Mouse (Mus musculus) heart, adult 2 months (tissue): ENCODE measurements around the gene Spag6. TPM values are rescaled to one million over a fixed set of nuclear protein-coding genes. Genes with fewer than 3 reads are reported as not detected.
A peak's percentile ranks its signal among the peaks of the same experiment; 100 is the strongest.

Source experiments
- DNase-seq, 2 experiments: peaks; one replicate each; pipeline ENCODE4 v3.0.0; 2021
- H3K27ac ChIP-seq: fragments of 200-600 bp; 2 replicates; pipeline ENCODE4 v1.8.1; 2022
- H3K27me3 ChIP-seq: fragments of 200-500 bp; 2 replicates; pipeline ENCODE4 v1.6.1; 2012; ENCODE audit warnings: mild to moderate bottlenecking, low read length, inconsistent platforms, mixed read lengths; ENCODE audit not compliant: control insufficient read depth, insufficient read depth
- H3K36me3 ChIP-seq: fragments of 200-500 bp; 2 replicates; pipeline ENCODE4 v1.6.1; 2012; ENCODE audit warnings: low read length, inconsistent platforms; ENCODE audit not compliant: control insufficient read depth, insufficient read depth
- H3K4me1 ChIP-seq: fragments of 200-500 bp; 2 replicates; pipeline ENCODE4 v1.6.1; 2011; ENCODE audit warnings: low read length; ENCODE audit not compliant: control insufficient read depth, insufficient read depth
- H3K4me3 ChIP-seq: fragments of 200-600 bp; 2 replicates; pipeline ENCODE4 v1.8.1; 2022
- H3K79me2 ChIP-seq: fragments of 200-500 bp; replicated peaks from 2 replicates; pipeline ENCODE4 v1.6.1; 2012; ENCODE audit warnings: mild to moderate bottlenecking, inconsistent platforms, low read length, moderate library complexity, mixed read lengths; ENCODE audit not compliant: control insufficient read depth, insufficient read depth
- H3K9ac ChIP-seq: fragments of 200-500 bp; 2 replicates; pipeline ENCODE4 v1.6.1; 2012; ENCODE audit warnings: low read depth, mild to moderate bottlenecking, control low read depth, inconsistent platforms, low read length, mixed read lengths
- CTCF ChIP-seq: fragments of 200-600 bp; IDR thresholded peaks from 2 replicates; pipeline ENCODE4 v1.8.1; 2022; ENCODE audit warnings: antibody characterized with exemption, mild to moderate bottlenecking, moderate library complexity
- EP300 ChIP-seq: fragments of 200-500 bp; IDR thresholded peaks from 2 replicates; pipeline ENCODE4 v1.6.1; 2011; ENCODE audit warnings: low read depth, low read length, control low read depth; ENCODE audit not compliant: insufficient read depth
- POLR2A ChIP-seq: fragments of 200-500 bp; IDR thresholded peaks from 2 replicates; pipeline ENCODE4 v1.6.1; 2011; ENCODE audit warnings: mild to moderate bottlenecking, low read depth, low read length, control low read depth; ENCODE audit not compliant: insufficient read depth
- WGBS: fragments of 180-500 bp; shearing (Covaris S2); methylation state at CpG from one replicate; pipeline ENCODE4 v1.1.7; 2018; 5-methylcytosine and 5-hydroxymethylcytosine counted together
- intact Hi-C: fragments of 180-260 bp; cut with DNase I; formaldehyde crosslinking; loops from one replicate; pipeline ENCODE4 v1.15.1; 2025
- long read RNA-seq: library from polyadenylated mRNA; stranded (forward); transcript quantifications from one replicate; pipeline ENCODE4 v2.0.0, GENCODE M21; 2021
- polyA plus RNA-seq: library from polyadenylated mRNA; depleted of rRNA; stranded (reverse); fragments of >200 nt; gene quantifications from 2 replicates; pipeline ENCODE4 v1.2.3, GENCODE M21; 2012; rRNA removed
- total RNA-seq, 2 experiments: library from RNA; stranded (reverse); gene quantifications; 2 replicates each; pipeline ENCODE4 v1.2.3; 2021

Gene Spag6
- under 1 TPM; 0.26 to 0.36 TPM for total RNA-seq
- polyA plus RNA-seq: 0.20 and 0.32 TPM in 2 replicates
- long read RNA-seq: 0 reads

DNA sequence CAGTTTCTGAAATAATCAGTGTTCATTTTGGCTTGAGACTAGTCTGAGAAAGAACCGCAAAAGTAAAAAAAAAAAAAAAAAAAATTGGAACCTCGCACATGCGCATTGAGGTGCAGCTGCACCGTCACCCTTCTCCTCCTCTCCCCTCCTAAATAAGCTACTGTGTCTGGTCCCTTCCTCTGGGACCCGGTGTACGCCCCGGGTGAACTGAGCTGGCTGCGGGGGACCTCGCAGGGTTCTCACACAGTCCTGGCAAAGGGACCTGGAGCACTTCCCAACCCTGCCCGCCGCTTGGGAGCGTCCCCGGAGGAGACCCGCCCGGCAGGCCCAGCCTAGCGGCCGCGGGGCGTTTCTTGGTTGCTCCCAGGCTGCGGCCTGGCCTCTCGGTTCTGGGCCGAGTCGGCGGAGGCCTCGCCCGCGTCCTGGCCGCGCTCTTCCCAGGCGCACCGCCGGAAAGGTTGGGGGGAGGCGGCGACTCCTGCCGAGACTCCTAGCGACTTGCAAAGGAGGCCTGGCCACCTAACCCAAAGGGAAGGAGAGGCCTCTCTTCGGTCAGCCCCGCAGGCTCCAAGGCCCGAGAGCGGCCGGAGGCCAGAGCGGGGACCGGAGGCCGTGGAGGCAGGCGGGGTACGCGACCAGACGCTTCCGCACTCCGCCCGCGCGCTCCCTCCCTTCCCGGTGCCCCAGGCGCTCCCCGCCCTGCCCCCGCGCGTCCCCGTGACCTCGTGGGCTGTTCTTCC, at the start of gene Spag6:
TSS of gene Spag6 (plus strand) at position 162 of the 740 bp plus-strand sequence.
- under 1% methylated on average over 61 of the region's 61 CpGs for WGBS
- peak; percentile 86 for TF ChIP-seq POLR2A
- TF ChIP-seq EP300: 0 out of 2 replicates have a peak, but pooled peaks have one; percentile 31
- TF ChIP-seq CTCF: peak; percentile 12; the same call in 1 of the 2 replicates
- no peaks in the 10 kb centered on the region for H3K79me2 ChIP-seq
- peak; percentile 89 to 90 for DNase-seq
- H3K4me1 ChIP-seq: peaks cover 4% of the 10 kb centered on the region; the same call in 1 of the 2 replicates
- H3K27ac ChIP-seq: peak within 1 kb of the TSS; percentile 98
- no peaks in the 10 kb centered on the region for H3K36me3 ChIP-seq
- H3K27me3 ChIP-seq: peaks cover 28% of the 10 kb centered on the region
- peak within 1 kb of the TSS; percentile 77 for H3K4me3 ChIP-seq
- H3K9ac ChIP-seq: peak within 1 kb of the TSS; percentile 96
- intact Hi-C loops: loop anchor here (2.0 to 10.0 kb wide), 6 partner anchors 15 to 662 kb away; partner anchors contain the start of genes 4930426L09Rik and Pip4k2a

DNA sequence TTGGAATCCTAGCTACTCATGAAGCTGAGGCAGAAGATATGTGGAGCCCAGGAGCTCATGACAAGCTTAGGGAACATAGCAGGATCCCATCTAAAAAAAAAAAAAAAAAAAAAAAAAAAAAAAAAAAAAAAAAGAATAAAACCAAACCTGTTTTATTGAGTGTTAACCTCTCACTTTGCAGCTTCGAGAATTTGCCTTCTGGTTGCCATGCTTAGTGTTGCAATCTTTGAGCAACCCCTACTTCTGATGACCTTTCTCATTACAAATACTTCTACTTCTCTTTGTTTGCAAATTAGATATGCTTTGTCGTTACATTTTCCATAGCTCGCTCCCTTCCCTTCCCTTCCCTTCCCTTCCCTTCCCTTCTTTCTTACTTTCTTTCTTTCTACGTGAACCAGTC, 45.3 kb upstream of the Spag6 start:
- whole genome bisulfite sequencing: 67% methylated on average over 4 of the region's 4 CpGs
- no peak overlapping the region for H3K27ac ChIP-seq
- no peak for TF ChIP-seq CTCF
- TF ChIP-seq POLR2A: no peak
- TF ChIP-seq EP300: no peak
- intact Hi-C loops: no loop called here
- H3K27me3 ChIP-seq: no peaks in the 10 kb centered on the region
- H3K79me2 ChIP-seq: no peaks in the 10 kb centered on the region
- no peaks in the 10 kb centered on the region for H3K36me3 ChIP-seq
- H3K9ac ChIP-seq: no peak overlapping the region
- DNase-seq: no peak
- H3K4me1 ChIP-seq: no peaks in the 10 kb centered on the region
- H3K4me3 ChIP-seq: no peak overlapping the region

DNA sequence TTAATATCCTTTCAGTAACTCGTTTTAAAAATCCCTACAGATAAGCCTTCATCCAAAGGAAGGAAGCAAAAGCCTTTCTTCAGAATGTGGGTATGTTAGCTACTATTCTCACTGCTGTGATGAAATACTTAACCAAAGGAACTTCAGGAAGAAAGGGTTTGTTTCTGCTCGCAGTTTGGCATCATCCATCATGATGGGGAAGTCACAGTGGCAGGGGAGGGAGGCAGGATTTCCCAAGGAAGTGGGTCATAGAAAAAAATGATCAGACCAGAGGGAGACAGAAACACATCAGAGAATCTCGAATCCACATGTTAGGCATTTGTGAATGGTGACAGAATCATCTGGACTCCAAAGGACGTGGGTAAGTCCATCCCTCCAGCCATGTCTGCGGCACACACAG, 39.0 kb upstream of the Spag6 start:
- no peak for TF ChIP-seq POLR2A
- no peaks in the 10 kb centered on the region for H3K79me2 ChIP-seq
- no peak overlapping the region for H3K27ac ChIP-seq
- no peaks in the 10 kb centered on the region for H3K36me3 ChIP-seq
- no peaks in the 10 kb centered on the region; the same call in 1 of the 2 replicates for H3K4me1 ChIP-seq
- intact Hi-C loops: no loop called here
- no peak for DNase-seq
- H3K27me3 ChIP-seq: no peaks in the 10 kb centered on the region
- no peak overlapping the region for H3K4me3 ChIP-seq
- no peak overlapping the region for H3K9ac ChIP-seq
- WGBS: 41% methylated on average over 5 of the region's 5 CpGs

DNA sequence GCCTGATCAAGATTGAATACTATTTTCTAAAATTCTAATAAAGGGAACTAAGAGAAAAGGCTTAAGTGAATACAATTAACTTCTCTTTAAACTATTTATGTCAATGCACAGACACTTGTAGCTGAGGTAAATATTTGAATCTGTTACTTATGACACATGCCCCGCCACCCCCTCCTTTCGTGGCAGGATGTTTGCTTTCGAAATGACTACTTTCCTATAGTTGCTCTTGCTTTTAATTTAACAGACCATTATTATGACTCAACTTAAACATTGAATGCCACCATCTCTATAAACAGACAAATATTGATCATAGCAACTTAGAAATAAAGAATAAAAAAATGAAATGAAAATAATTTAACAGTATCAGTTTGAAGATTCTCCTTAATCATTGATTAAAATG, 29.8 kb upstream of the Spag6 start:
- DNase-seq: no peak
- Histone ChIP-seq H3K27ac (no peak overlapping the region), H3K4me3 (no peak overlapping the region), H3K27me3 (no peaks in the 10 kb centered on the region), H3K36me3 (no peaks in the 10 kb centered on the region), H3K79me2 (no peaks in the 10 kb centered on the region), H3K9ac (no peak overlapping the region), H3K4me1 (no peaks in the 10 kb centered on the region)
- WGBS: 83% methylated on average over 3 of the region's 3 CpGs
- intact Hi-C loops: no loop called here
- TF ChIP-seq CTCF: no peak
- no peak for TF ChIP-seq POLR2A
- no peak for TF ChIP-seq EP300

DNA sequence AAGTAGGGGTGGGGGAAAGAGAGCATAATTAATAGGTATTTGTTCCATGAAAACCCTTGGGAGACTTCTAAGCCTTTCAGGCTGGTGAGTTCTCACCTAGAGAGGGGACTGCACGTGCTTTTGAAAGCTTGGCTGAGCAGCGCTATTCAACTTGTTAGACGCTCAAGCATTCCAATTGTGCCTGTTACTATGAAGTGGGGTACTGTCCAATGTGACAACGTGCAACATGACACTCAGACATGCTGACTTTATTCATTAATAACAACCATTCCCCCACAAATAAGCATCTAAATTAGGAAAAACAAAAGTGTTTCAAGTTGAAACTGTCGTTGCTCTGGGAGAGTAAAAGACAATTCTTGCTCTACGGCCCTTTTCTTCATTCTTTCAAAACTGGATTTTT, 22.8 kb upstream of the Spag6 start:
- no peaks in the 10 kb centered on the region; the same call in none of the 2 replicates for H3K4me1 ChIP-seq

More for the DNA sequence above, 22.8 kb upstream of the Spag6 start:
- Histone ChIP-seq H3K36me3 (peaks cover 2% of the 10 kb centered on the region; the same call in 1 of the 2 replicates), H3K27ac (no peak overlapping the region), H3K9ac (no peak overlapping the region), H3K79me2 (no peaks in the 10 kb centered on the region), H3K4me3 (no peak overlapping the region), H3K27me3 (no peaks in the 10 kb centered on the region)
- no peak for DNase-seq
- intact Hi-C loops: loop anchor here (5.0 kb wide), 1 partner anchor 64 kb away; no protein-coding TSS in a partner anchor
- WGBS: 89% methylated on average over 6 of the region's 6 CpGs
- no peak for TF ChIP-seq CTCF
- no peak for TF ChIP-seq POLR2A
- TF ChIP-seq EP300: no peak
